Mouse (Mus musculus) limb, embryonic 10.5 days (tissue): Measurements from ENCODE around the gene Opcml. TPM values are rescaled to one million over a fixed set of nuclear protein-coding genes. Genes with fewer than 3 reads are reported as not detected.

Source experiments
- DNase-seq: peaks from one replicate; pipeline ENCODE4 v3.0.0-alpha.2; 2017; ENCODE audit warnings: low spot score
- H3K27ac ChIP-seq: fragments of 300-500 bp; sonication (generic); 2 replicates; pipeline ENCODE4 v1.5.1; 2016; ENCODE audit warnings: mild to moderate bottlenecking
- H3K27me3 ChIP-seq: fragments of 300-500 bp; sonication (generic); 2 replicates; pipeline ENCODE4 v1.6.1; 2016; ENCODE audit warnings: low read depth, mild to moderate bottlenecking; ENCODE audit not compliant: poor library complexity, severe bottlenecking
- H3K36me3 ChIP-seq: fragments of 300-500 bp; sonication (generic); 2 replicates; pipeline ENCODE4 v1.6.1; 2016; ENCODE audit warnings: mild to moderate bottlenecking, moderate library complexity
- H3K4me1 ChIP-seq: fragments of 300-500 bp; sonication (generic); 2 replicates; pipeline ENCODE4 v1.6.1; 2016
- H3K4me3 ChIP-seq: fragments of 300-500 bp; sonication (generic); 2 replicates; pipeline ENCODE4 v1.5.1; 2016; ENCODE audit warnings: mild to moderate bottlenecking, moderate library complexity
- H3K9me3 ChIP-seq: fragments of 300-500 bp; sonication (generic); replicated peaks from 2 replicates; pipeline ENCODE4 v1.6.1; 2016; ENCODE audit warnings: mild to moderate bottlenecking
- WGBS: fragments of 180-500 bp; shearing (Covaris S2); methylation state at CpG from one replicate; pipeline ENCODE4 v1.1.7; 2016; 5-methylcytosine and 5-hydroxymethylcytosine counted together
- polyA plus RNA-seq: library from polyadenylated mRNA; unstranded; fragments of >200 nt; fragmentation: Nextera tagmentation; extraction: Ambion mirVana; gene quantifications from 2 replicates; pipeline ENCODE4 v1.2.1, GENCODE M21; 2016

Opcml gene
- polyA plus RNA-seq, 1 experiment from 2014 or later: 0.46 TPM

GRCm38 (mm10) chr9:28357946-28358345, 567.4 kb downstream of the Opcml start:
- no peaks in the 10 kb centered on the region for H3K4me1 ChIP-seq
- no peak overlapping the region for H3K27ac ChIP-seq
- H3K27me3 ChIP-seq: no peaks in the 10 kb centered on the region
- no peak overlapping the region for H3K4me3 ChIP-seq
- H3K36me3 ChIP-seq: no peaks in the 10 kb centered on the region
- H3K9me3 ChIP-seq: no peaks in the 10 kb centered on the region
- WGBS: 78% methylated on average over 3 of the region's 3 CpGs
- DNase-seq: no peak

GRCm38 (mm10) chr9:28360691-28361090, 570.1 kb downstream of the Opcml start:
- no peaks in the 10 kb centered on the region for H3K4me1 ChIP-seq
- DNase-seq: no peak
- 84% methylated on average over 2 of the region's 2 CpGs for WGBS

GRCm38 (mm10) chr9:28364473-28365159, 574.0 kb downstream of the Opcml start:
- Histone ChIP-seq H3K27me3 (no peaks in the 10 kb centered on the region), H3K4me3 (no peak overlapping the region), H3K9me3 (no peaks in the 10 kb centered on the region), H3K27ac (no peak overlapping the region), H3K4me1 (no peaks in the 10 kb centered on the region), H3K36me3 (no peaks in the 10 kb centered on the region)
- WGBS: 86% methylated on average over 10 of the region's 10 CpGs
- no peak for DNase-seq

More at GRCm38 (mm10) chr9:28360691-28361090, 570.1 kb downstream of the Opcml start:
- Histone ChIP-seq H3K9me3 (no peaks in the 10 kb centered on the region), H3K4me3 (no peak overlapping the region), H3K27me3 (no peaks in the 10 kb centered on the region), H3K27ac (no peak overlapping the region), H3K36me3 (no peaks in the 10 kb centered on the region)

- no peaks in the 10 kb centered on the region for H3K36me3 ChIP-seq
- no peaks in the 10 kb centered on the region for H3K27me3 ChIP-seq
- no peaks in the 10 kb centered on the region for H3K9me3 ChIP-seq
- H3K4me3 ChIP-seq: no peak overlapping the region
- H3K27ac ChIP-seq: no peak overlapping the region
- WGBS: 94% methylated on average over 2 of the region's 2 CpGs
- H3K4me1 ChIP-seq: no peaks in the 10 kb centered on the region
- DNase-seq: no peak
Measured at GRCm38 (mm10) chr9:28365160-28365473, 574.5 kb downstream of the Opcml start.

GRCm38 (mm10) chr9:28386527-28387175, 596.1 kb downstream of the Opcml start:
- H3K4me1 ChIP-seq: no peaks in the 10 kb centered on the region
- no peak overlapping the region for H3K27ac ChIP-seq
- H3K4me3 ChIP-seq: no peak overlapping the region
- DNase-seq: no peak
- H3K36me3 ChIP-seq: no peaks in the 10 kb centered on the region
- 72% methylated on average over 5 of the region's 5 CpGs for WGBS
- H3K9me3 ChIP-seq: no peaks in the 10 kb centered on the region
- no peaks in the 10 kb centered on the region for H3K27me3 ChIP-seq

DNA sequence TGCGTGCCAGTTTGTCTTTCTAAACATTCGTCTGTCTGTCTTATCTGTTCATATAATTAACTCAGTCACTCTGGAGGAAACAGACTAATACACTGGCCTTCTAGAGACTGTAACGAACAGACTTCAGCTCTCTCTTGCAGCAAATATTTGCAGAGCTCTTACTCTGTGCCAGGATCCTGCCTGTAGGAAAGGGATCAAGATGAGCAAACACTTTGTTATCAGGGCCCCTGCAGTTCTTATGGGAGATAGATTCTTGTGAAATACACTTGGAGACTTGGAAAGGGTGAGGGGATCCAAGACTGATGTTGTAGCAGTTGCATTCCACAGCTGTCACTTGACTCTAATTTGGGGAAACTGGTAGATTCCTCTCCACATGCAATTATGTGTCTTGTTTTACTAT, 604.6 kb downstream of the Opcml start:
- Histone ChIP-seq H3K9me3 (no peaks in the 10 kb centered on the region), H3K4me1 (no peaks in the 10 kb centered on the region), H3K27ac (no peak overlapping the region), H3K4me3 (no peak overlapping the region), H3K27me3 (peaks cover 7% of the 10 kb centered on the region; the same call in 1 of the 2 replicates), H3K36me3 (no peaks in the 10 kb centered on the region)
- DNase-seq: no peak
- 24% methylated on average over 3 of the region's 3 CpGs for WGBS

DNA sequence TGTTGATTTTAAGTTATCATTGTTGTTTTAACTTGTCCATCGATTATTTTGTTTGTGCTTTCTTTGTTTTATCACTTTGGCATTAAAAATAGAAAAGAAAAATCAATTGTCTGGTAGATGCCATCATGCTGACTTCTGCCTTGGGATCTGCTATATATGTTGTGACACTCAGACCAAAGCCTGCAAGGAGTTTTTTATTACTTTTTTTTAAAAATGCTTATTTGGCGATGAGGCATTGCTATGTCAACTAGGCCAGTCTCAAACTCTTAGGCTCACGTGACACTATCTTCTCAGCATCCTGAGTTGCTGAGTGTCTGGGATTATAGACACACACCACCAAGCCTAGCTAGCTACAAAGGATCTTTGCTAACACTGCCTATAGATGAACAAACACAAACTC, 605.1 kb downstream of the Opcml start:
- Histone ChIP-seq H3K4me1 (no peaks in the 10 kb centered on the region), H3K9me3 (no peaks in the 10 kb centered on the region), H3K4me3 (no peak overlapping the region), H3K27me3 (peaks cover 10% of the 10 kb centered on the region; the same call in 1 of the 2 replicates), H3K36me3 (no peaks in the 10 kb centered on the region), H3K27ac (no peak overlapping the region)
- WGBS: 85% methylated on average over 3 of the region's 3 CpGs
- no peak for DNase-seq

DNA sequence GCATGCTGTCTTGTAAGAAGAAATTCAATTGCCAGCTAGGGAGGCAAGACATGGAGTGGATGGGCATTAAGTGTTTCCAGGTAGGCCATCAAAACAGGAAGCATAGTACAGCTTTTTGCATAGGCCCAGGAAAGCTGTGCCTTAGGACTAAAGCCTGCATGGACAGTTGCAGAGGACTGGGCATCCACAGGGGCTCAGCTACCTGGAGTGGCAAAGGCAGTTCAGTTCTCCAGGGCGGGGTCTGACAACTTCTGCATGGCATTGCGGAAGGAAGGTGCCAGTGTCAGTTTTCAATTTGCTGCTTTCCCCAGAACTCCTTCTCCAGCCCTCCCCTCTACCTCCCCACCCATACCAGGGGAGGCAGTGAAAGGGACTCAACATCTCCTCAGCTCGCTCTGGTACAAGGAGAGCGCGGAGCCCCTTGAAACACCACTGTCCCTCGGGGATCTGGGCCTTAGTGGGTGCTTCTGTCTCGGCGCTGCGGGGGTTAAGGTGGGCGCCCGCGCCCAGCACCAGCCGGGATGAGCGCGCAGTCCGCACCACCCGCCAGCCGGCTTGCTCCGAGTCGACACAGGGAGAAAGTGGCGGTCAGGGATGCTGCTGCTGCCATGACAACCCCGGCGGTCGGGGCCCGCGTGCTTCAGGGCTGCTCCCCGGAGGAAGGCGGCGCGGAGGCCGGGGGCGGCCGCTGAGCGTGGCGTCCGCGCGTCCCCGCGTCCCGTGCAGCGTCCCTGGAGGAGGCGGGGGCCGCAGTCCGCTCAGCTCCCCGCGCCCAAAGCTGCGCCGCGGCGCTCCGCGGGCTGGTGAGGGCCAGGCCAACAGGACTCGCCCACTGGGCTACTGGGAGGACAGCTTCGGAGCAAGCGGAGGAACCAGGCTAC, 612.4 kb downstream of the Opcml start:
- under 1% methylated on average over 56 of the region's 56 CpGs for WGBS
- Histone ChIP-seq H3K27me3 (peaks cover 61% of the 10 kb centered on the region), H3K27ac (no peak overlapping the region), H3K36me3 (no peaks in the 10 kb centered on the region), H3K9me3 (no peaks in the 10 kb centered on the region), H3K4me3 (peak overlapping the region; percentile 63), H3K4me1 (peaks cover 21% of the 10 kb centered on the region)
- peak; percentile 73 for DNase-seq

GRCm38 (mm10) chr9:28403831-28404562, 613.4 kb downstream of the Opcml start:
- WGBS: 1% methylated on average over 30 of the region's 30 CpGs
- H3K27me3 ChIP-seq: peaks cover 61% of the 10 kb centered on the region
- peak; percentile 69 for DNase-seq
- peak overlapping the region; percentile 63 for H3K4me3 ChIP-seq
- no peaks in the 10 kb centered on the region for H3K36me3 ChIP-seq
- H3K9me3 ChIP-seq: no peaks in the 10 kb centered on the region
- peaks cover 21% of the 10 kb centered on the region for H3K4me1 ChIP-seq
- no peak overlapping the region for H3K27ac ChIP-seq

GRCm38 (mm10) chr9:28404616-28405015, 614.0 kb downstream of the Opcml start:
- 65% methylated on average over 8 of the region's 8 CpGs for WGBS
- peak overlapping the region; percentile 63 for H3K4me3 ChIP-seq
- H3K36me3 ChIP-seq: no peaks in the 10 kb centered on the region
- no peak overlapping the region for H3K27ac ChIP-seq
- DNase-seq: no peak
- peaks cover 21% of the 10 kb centered on the region for H3K4me1 ChIP-seq
- peaks cover 60% of the 10 kb centered on the region for H3K27me3 ChIP-seq
- no peaks in the 10 kb centered on the region for H3K9me3 ChIP-seq

GRCm38 (mm10) chr9:28405816-28406215, 615.2 kb downstream of the Opcml start:
- Histone ChIP-seq H3K27me3 (peaks cover 49% of the 10 kb centered on the region), H3K4me1 (peaks cover 21% of the 10 kb centered on the region), H3K4me3 (no peak overlapping the region), H3K9me3 (no peaks in the 10 kb centered on the region), H3K27ac (no peak overlapping the region), H3K36me3 (no peaks in the 10 kb centered on the region)
- peak; percentile 53 for DNase-seq
- 0% methylated on average over 1 of the region's 1 CpGs for WGBS

GRCm38 (mm10) chr9:28420808-28421207, 630.2 kb downstream of the Opcml start:
- Histone ChIP-seq H3K4me3 (no peak overlapping the region), H3K27me3 (no peaks in the 10 kb centered on the region), H3K9me3 (no peaks in the 10 kb centered on the region), H3K36me3 (no peaks in the 10 kb centered on the region), H3K27ac (no peak overlapping the region), H3K4me1 (no peaks in the 10 kb centered on the region)
- no peak for DNase-seq
- WGBS: 87% methylated on average over 5 of the region's 5 CpGs
